In genomic region chr14:76805151-76805785, GRCm38 (mm10) we compare ENCODE assay signal across 11 mouse cellular contexts.
A peak's percentile ranks its signal among the peaks of the same experiment; 100 is the strongest.
DNase-seq lines count a peak whose midpoint lies in the region; ATAC-seq and TF ChIP-seq lines count a peak whose summit lies in the region.
"Had no signal": no experiment of that assay in that cellular context is flagged by ENCODE, and none has a peak within 500 bp of the region (broad histone marks: within the 10 kb centered on the region; RNA-seq: fewer than 3 reads in every experiment).

No protein-coding gene starts in this region.

- peak overlapping the region; percentile 76 for H3K27ac ChIP-seq in heart, embryonic 13.5 days (replicated peaks)
- H3K27ac ChIP-seq in heart, embryonic 14.5 days (replicated peaks in 1 of 2; ENCODE audit: control insufficient read depth in 1 of 2, insufficient read depth in 1 of 2, low read depth in 2 of 2, low read length in 2 of 2), result peak overlapping the region; percentile 69 to 71
- no peak overlapping the region for H3K27ac ChIP-seq in liver, embryonic 14.5 days
- no peak overlapping the region for H3K27ac ChIP-seq in midbrain, postnatal 0 days (ENCODE audit: low read depth, low read length)
- H3K27ac ChIP-seq in hindbrain, postnatal 0 days, result no peak overlapping the region
- H3K27ac ChIP-seq: hindbrain, embryonic 15.5 days; midbrain, embryonic 13.5 days had no signal

- WGBS in heart, embryonic 13.5 days, result 54% methylated on average over 13 of the region's 13 CpGs
- 61% methylated on average over 13 of the region's 13 CpGs for WGBS in heart, embryonic 14.5 days
- 61% methylated on average over 13 of the region's 13 CpGs for WGBS in liver, embryonic 14.5 days (ENCODE audit: insufficient replicate concordance)
- WGBS in midbrain, postnatal 0 days, result 84% methylated on average over 13 of the region's 13 CpGs
- WGBS in hindbrain, postnatal 0 days, result 77% methylated on average over 13 of the region's 13 CpGs

- no peaks in the 10 kb centered on the region for H3K36me3 ChIP-seq in heart, embryonic 13.5 days
- no peaks in the 10 kb centered on the region for H3K36me3 ChIP-seq in heart, embryonic 14.5 days (ENCODE audit: control insufficient read depth, insufficient read depth, low read length)
- no peaks in the 10 kb centered on the region for H3K36me3 ChIP-seq in liver, embryonic 14.5 days (replicated peaks; ENCODE audit: control insufficient read depth, insufficient read depth, low read depth)
- no peaks in the 10 kb centered on the region for H3K36me3 ChIP-seq in midbrain, postnatal 0 days (ENCODE audit: insufficient read depth, low read length)
- H3K36me3 ChIP-seq in hindbrain, postnatal 0 days (ENCODE audit: insufficient read depth, low read length), result no peaks in the 10 kb centered on the region
- H3K36me3 ChIP-seq: hindbrain, embryonic 15.5 days; midbrain, embryonic 13.5 days had no signal

- H3K9ac ChIP-seq in heart, embryonic 13.5 days, result no peak overlapping the region
- 0 out of 2 replicates have a peak overlapping the region, but pooled peaks have one; percentile 25 for H3K9ac ChIP-seq in heart, embryonic 14.5 days (ENCODE audit: low read length)
- no peak overlapping the region for H3K9ac ChIP-seq in liver, embryonic 14.5 days (replicated peaks)
- H3K9ac ChIP-seq in midbrain, postnatal 0 days (replicated peaks; ENCODE audit: low read length, poor library complexity, severe bottlenecking), result no peak overlapping the region
- no peak overlapping the region for H3K9ac ChIP-seq in hindbrain, postnatal 0 days (replicated peaks; ENCODE audit: low read length)
- H3K9ac ChIP-seq: hindbrain, embryonic 15.5 days; midbrain, embryonic 13.5 days had no signal

- intact Hi-C loops in heart, postnatal 10 days (cut with DNase I), result no loop called here

- no peak for TF ChIP-seq EP300 in liver, embryonic 14.5 days (IDR thresholded peaks at IDR 0.05; ENCODE audit: low read depth)

- H3K4me2 ChIP-seq in heart, embryonic 13.5 days, result no peak overlapping the region
- H3K4me2 ChIP-seq in heart, embryonic 14.5 days (ENCODE audit: low read length), result no peak overlapping the region
- H3K4me2 ChIP-seq in liver, embryonic 14.5 days (ENCODE audit: low read depth), result no peak overlapping the region
- no peak overlapping the region for H3K4me2 ChIP-seq in midbrain, postnatal 0 days (ENCODE audit: low read depth, low read length, poor library complexity, severe bottlenecking)
- no peak overlapping the region for H3K4me2 ChIP-seq in hindbrain, postnatal 0 days (ENCODE audit: low read depth, low read length)
- H3K4me2 ChIP-seq: hindbrain, embryonic 15.5 days; midbrain, embryonic 13.5 days had no signal

- no peaks in the 10 kb centered on the region for H3K27me3 ChIP-seq in heart, embryonic 13.5 days (replicated peaks)
- no peaks in the 10 kb centered on the region for H3K27me3 ChIP-seq in heart, embryonic 14.5 days (ENCODE audit: control insufficient read depth, insufficient read depth, low read length)
- no peaks in the 10 kb centered on the region for H3K27me3 ChIP-seq in liver, embryonic 14.5 days (ENCODE audit: control insufficient read depth, insufficient read depth, low read length)
- no peaks in the 10 kb centered on the region for H3K27me3 ChIP-seq in midbrain, postnatal 0 days (ENCODE audit: insufficient read depth, low read length)
- no peaks in the 10 kb centered on the region for H3K27me3 ChIP-seq in hindbrain, postnatal 0 days (ENCODE audit: insufficient read depth, low read length)
- H3K27me3 ChIP-seq: hindbrain, embryonic 15.5 days; midbrain, embryonic 13.5 days had no signal

- H3K4me1 ChIP-seq in heart, embryonic 13.5 days, result peaks cover 25% of the 10 kb centered on the region
- peaks cover 8 to 19% of the 10 kb centered on the region in 2 experiments for H3K4me1 ChIP-seq in heart, embryonic 14.5 days (ENCODE audit: control insufficient read depth in 2 of 2, insufficient read depth in 2 of 2, low read length in 2 of 2)
- peaks cover 0 to 15% of the 10 kb centered on the region in 2 experiments; a peak in 2 of 4 replicates for H3K4me1 ChIP-seq in liver, embryonic 14.5 days (replicated peaks; ENCODE audit: control insufficient read depth in 2 of 2, insufficient read depth in 2 of 2, low read length in 1 of 2)
- H3K4me1 ChIP-seq in midbrain, postnatal 0 days (ENCODE audit: insufficient read depth, low read length), result no peaks in the 10 kb centered on the region
- H3K4me1 ChIP-seq in hindbrain, postnatal 0 days (ENCODE audit: insufficient read depth, low read length), result no peaks in the 10 kb centered on the region
- H3K4me1 ChIP-seq: hindbrain, embryonic 15.5 days had no signal

- no peak overlapping the region for H3K4me3 ChIP-seq in heart, embryonic 13.5 days
- H3K4me3 ChIP-seq in heart, embryonic 14.5 days (ENCODE audit: control insufficient read depth in 1 of 2, insufficient read depth in 1 of 2, low read depth in 1 of 2, low read length in 2 of 2), result no peak overlapping the region
- H3K4me3 ChIP-seq in liver, embryonic 14.5 days (ENCODE audit: insufficient read depth in 1 of 2, low read depth in 2 of 2, low read length in 2 of 2), result no peak overlapping the region
- no peak overlapping the region for H3K4me3 ChIP-seq in midbrain, postnatal 0 days (ENCODE audit: low read depth, low read length)
- no peak overlapping the region for H3K4me3 ChIP-seq in hindbrain, postnatal 0 days (ENCODE audit: low read length)
- H3K4me3 ChIP-seq: hindbrain, embryonic 15.5 days; midbrain, embryonic 13.5 days had no signal

- H3K9me3 ChIP-seq in heart, embryonic 13.5 days, result peaks cover 8% of the 10 kb centered on the region
- H3K9me3 ChIP-seq in heart, embryonic 14.5 days (ENCODE audit: control insufficient read depth, low read length), result 0 out of 2 replicates have a peak, but pooled peaks cover 5% of the 10 kb centered on the region
- no peaks in the 10 kb centered on the region for H3K9me3 ChIP-seq in liver, embryonic 14.5 days (ENCODE audit: control insufficient read depth, low read length)
- H3K9me3 ChIP-seq in midbrain, postnatal 0 days (ENCODE audit: low read length), result no peaks in the 10 kb centered on the region
- no peaks in the 10 kb centered on the region for H3K9me3 ChIP-seq in hindbrain, postnatal 0 days (ENCODE audit: low read length)
- H3K9me3 ChIP-seq: hindbrain, embryonic 15.5 days had no signal

- no peak for DNase-seq in heart, postnatal 10 days
- DNase-seq in kidney, adult 8-10 months, result peak; percentile 67 to 73
- no peak for DNase-seq in liver, embryonic 14.5 days (ENCODE audit: low read depth in 3 of 3, low spot score in 3 of 3)
- DNase-seq in layer of hippocampus, adult 18-20 months (ENCODE audit: low spot score in 2 of 2), result no peak
- DNase-seq in midbrain, postnatal 0 days (ENCODE audit: low spot score), result no peak
- no peak for DNase-seq in hindbrain, postnatal 0 days (ENCODE audit: low spot score)
- DNase-seq: thymus, postnatal 36 days had no signal

- no peak for TF ChIP-seq CTCF in liver, embryonic 14.5 days (IDR thresholded peaks at IDR 0.05; ENCODE audit: low read depth)
- TF ChIP-seq CTCF in midbrain, postnatal 0 days (IDR thresholded peaks at IDR 0.05), result no peak
- TF ChIP-seq CTCF in hindbrain, postnatal 0 days (IDR thresholded peaks at IDR 0.05; ENCODE audit: low read depth), result no peak

- no peak for ATAC-seq in heart, embryonic 13.5 days (ENCODE audit: extremely low read depth, insufficient number of reproducible peaks, low FRiP score, low TSS enrichment)
- ATAC-seq in heart, embryonic 14.5 days (ENCODE audit: insufficient number of reproducible peaks, insufficient read depth, low FRiP score, low read depth), result no peak
- peak; percentile 48 for ATAC-seq in liver, embryonic 14.5 days (ENCODE audit: insufficient read depth)
- no peak for ATAC-seq in midbrain, postnatal 0 days (ENCODE audit: low FRiP score)
- ATAC-seq in hindbrain, postnatal 0 days, result no peak
- ATAC-seq: midbrain, embryonic 13.5 days had no signal

Comparison
In these comparisons a context has a peak if more than half of its experiments do, and no peak if none do; other contexts are left out.
1. H3K27ac ChIP-seq: peak in heart, embryonic 13.5 days (single experiment) and heart, embryonic 14.5 days (2 of 2); none in liver, embryonic 14.5 days (single experiment), midbrain, postnatal 0 days (single experiment) and hindbrain, postnatal 0 days (single experiment).
2. DNase-seq: peak in kidney, adult 8-10 months (2 of 2); none in heart, postnatal 10 days (0 of 2), liver, embryonic 14.5 days (0 of 3), layer of hippocampus, adult 18-20 months (0 of 2), midbrain, postnatal 0 days (single experiment) and hindbrain, postnatal 0 days (single experiment).